Mouse (Mus musculus) erythroblast, embryonic 14.5 days (primary cell): ENCODE measurements around the gene Gzmd.

Source experiments
- GATA1 ChIP-seq: IDR thresholded peaks from 2 replicates; pipeline ENCODE4 v1.6.1; 2012; ENCODE audit warnings: low read length, inconsistent platforms, mixed read lengths
- TAL1 ChIP-seq: IDR thresholded peaks from 3 replicates; pipeline ENCODE4 v1.6.1; 2012; ENCODE audit warnings: low read length, inconsistent platforms, mixed read lengths

DNA sequence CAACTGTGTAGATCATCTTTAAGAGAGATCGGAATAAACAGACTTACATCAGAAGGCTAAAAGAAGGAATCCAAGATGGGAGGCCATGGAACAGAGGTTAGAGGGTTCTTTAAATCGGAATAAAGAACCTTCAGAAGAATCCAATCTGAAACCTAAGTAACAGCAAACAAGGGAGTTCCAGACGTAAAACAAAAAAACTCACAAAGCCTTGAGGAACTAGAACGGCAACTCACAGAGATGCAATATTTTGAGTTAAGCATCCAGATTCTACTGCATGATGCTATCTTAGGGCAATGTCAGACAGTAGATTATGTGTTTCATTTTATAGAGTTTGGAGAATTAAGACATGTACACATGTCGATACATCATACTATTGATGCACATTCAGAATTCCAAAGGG lies 42.1 kb upstream of the Gzmd start, which contains the start of gene Gzmn:
- TF ChIP-seq GATA1 (no peak), TAL1 (no peak)
